Mouse (Mus musculus): ENCODE results near the gene Stra8.
A peak's percentile ranks its signal among the peaks of the same experiment; 100 is the strongest.

The Stra8 gene

GRCm38 (mm10) chr6:34903441-34903840 is 16.5 kb upstream of the Stra8 start:
- DNase-seq (ENCODE audit: low spot score), result no peak

DNA sequence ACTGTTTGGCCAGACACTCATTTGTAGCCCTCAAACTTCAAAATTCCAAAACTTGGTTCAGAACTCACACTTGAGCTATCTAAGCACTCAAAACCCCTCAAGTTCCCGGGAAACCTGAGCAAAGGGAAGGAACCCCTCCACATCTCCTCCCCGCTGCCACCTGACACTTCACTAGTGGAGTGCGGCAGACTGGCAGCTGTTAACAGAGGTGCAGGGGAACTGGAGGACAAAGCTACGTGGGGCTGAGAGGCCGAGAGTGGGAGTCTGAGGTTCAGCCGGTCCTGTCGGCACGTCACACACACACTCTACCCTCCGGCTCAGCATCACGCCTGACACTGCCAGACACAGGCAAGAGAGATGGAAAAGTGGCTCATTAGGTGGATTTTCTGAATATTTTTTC is 16.1 kb upstream of the Stra8 start:
- no peak for DNase-seq (ENCODE audit: low spot score)

GRCm38 (mm10) chr6:34904361-34904760 is 15.6 kb upstream of the Stra8 start:
- no peak for DNase-seq (ENCODE audit: low spot score)

DNA sequence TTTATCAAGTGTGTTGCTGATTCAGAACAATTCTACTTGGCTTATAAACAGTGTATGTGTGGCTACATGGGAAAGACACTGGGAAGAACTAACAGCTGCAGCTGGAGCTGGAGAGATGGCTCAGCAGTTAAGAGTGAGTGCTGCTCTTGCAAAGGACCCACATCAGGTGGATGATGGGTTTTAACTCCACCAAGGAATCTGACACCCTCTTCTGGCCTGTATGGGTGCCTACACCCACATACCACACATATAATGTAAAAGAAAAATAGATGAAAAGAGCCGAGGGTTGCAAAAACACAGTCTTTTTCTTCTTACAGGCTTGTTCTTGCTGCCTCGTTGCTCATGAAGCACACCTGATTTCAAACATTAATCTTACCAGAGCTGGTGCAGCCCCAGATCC is 13.8 kb upstream of the Stra8 start:
- DNase-seq (ENCODE audit: low spot score), result no peak

DNA sequence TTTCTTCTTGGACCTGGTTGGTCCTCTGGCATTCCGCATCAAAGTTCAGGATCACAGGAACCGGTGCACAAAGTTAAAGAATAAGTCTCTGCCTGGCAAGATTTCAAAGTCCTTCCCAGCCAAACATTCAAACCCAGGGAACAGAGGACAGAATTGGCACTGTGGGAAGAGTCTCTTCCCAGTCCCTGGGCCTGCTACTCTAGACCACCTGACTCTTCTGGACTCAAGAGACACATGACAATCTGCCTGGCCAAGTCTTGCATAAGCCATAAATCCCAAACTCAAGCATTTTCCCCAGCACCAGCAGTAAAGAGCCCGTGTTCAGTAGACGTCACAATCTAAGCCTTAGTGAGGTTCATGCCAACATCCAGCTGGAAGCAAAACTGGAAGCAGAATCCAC is 13.3 kb upstream of the Stra8 start:
- no peak for DNase-seq (ENCODE audit: low spot score)

- DNase-seq (ENCODE audit: low spot score), result no peak
Observed at GRCm38 (mm10) chr6:34907121-34907614, 12.8 kb upstream of the Stra8 start.

- DNase-seq (ENCODE audit: low spot score), result no peak
Observed at GRCm38 (mm10) chr6:34907696-34908260, 12.2 kb upstream of the Stra8 start.

GRCm38 (mm10) chr6:34909631-34910345 is 10.2 kb upstream of the Stra8 start:
- DNase-seq (ENCODE audit: low spot score), result no peak

DNA sequence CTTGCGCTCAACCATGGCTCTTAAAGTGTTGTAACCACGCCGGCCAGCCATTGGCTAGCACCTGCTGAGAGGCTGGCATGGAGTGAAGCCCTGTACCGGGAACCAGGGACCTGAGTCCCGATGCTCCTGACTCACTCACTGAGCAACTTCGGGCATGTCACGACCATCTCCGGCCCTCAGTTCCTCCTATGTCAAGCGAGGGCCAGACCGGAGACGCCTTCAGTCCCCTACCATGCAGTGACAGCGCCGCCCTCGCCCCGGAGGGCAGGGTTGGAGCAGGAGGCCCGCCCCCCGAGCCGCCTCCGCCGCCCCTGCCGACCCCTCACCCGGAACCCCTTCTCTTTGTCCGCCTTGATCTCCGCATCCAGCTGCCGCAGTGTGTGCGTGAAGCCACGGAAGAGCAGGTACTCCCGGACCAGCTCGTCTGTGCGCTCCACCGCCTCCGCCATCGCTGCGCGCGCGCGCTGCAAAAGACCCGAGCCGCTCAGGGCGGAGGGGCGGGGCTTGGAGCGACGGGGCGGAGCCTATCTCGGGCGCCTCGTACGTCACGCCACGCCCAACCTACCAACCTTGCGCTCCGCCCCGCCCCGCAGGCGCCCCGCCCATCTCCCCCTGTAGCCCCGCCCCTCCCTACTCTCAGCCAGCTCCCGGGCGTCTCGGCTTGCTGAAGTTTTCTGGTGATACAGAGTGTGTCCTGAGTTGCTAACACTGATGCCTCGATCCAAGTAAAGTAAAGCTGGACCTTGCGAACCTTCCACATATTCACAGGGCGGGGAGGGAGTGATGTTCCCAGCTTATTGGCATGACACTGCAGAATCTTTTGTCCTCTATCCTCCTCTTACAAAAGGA is 9.4 kb upstream of the Stra8 start, which contains the start of gene Wdr91:
Gene Wdr91, minus strand, starts transcription at position 506 of the 849 bp plus-strand sequence.
- peak; percentile 71 for DNase-seq (ENCODE audit: low spot score)

DNA sequence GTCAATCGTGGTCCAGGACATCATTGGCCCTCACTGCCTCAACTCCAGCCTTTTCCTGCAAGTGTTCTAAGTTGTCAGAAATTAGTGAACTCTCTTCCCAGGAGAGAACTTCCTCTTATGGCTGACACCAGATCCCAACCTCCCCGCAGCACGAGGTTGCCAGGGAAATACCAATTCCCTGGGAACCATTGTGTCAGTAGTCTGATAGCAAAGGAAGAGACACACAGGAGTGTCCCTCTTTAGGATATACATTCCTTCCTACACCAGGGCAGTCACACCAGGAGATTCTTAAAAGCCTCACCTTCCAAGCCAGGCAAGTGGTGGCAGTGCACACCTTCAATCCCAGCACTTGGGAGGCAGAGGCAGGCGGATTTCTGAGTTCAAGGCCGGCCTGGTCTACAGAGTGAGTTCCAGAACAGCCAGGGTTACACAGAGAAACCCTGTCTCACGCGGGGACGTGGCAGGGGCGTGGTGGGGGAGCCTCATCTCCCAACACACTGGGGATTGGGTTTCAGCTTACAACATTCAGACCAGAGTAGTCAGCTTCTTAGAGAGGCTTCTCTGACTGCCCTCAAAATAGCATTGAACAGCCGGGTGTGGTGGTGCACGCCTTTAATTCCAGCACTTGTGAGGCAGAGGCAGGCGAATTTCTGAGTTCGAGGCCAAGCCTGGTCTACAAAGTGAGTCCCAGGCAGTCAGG is 6.5 kb upstream of the Stra8 start:
- no peak for DNase-seq (ENCODE audit: low spot score)

GRCm38 (mm10) chr6:34914462-34914861 is 5.5 kb upstream of the Stra8 start:
- DNase-seq (ENCODE audit: low spot score), result no peak

- no peak for DNase-seq (ENCODE audit: low spot score)
Observed at GRCm38 (mm10) chr6:34919146-34919545, 817 bp upstream of the Stra8 start.

DNA sequence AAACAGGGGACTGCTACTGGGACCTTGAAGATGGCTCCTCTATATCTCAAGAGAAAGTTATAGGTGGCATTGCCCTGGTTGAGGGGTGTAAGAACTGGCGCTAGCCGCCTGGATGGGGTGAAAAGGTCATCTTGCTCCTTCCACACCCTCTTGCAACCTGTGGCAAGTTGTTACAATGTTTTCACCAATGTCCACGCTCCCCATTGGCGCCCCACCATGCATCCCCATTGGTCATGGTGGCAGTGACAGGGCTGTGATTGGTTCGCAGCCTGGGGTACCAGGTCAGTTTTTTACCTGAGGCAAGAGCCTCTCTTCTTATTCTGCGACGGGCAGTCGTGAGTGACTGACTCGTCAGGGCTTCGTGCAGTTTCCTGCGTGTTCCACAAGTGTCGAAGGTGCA is 668 bp downstream of the Stra8 start:
- DNase-seq (ENCODE audit: low spot score), result no peak

GRCm38 (mm10) chr6:34921941-34922340 is 2.0 kb downstream of the Stra8 start:
- DNase-seq (ENCODE audit: low spot score), result no peak

DNA sequence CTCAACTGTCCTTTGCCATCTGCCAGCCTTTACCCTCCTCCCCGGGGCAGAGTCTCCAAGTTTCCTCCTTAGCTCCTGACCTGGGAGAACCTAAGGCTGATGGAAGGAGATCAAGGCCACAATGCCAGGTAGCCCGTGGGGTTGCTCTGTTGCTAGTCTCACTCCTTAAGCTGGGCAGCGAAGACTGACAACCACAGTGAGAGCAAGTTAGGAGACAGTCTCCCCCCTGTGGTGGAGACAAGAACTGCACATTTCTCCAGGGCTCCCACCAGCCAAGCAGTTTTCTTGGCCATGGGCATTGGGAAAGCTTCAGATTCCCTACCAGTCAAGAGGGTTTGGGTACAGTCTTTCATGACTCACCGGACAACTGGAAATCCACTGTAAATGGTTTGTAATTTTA is 7.2 kb downstream of the Stra8 start:
- no peak for DNase-seq (ENCODE audit: low spot score)

DNA sequence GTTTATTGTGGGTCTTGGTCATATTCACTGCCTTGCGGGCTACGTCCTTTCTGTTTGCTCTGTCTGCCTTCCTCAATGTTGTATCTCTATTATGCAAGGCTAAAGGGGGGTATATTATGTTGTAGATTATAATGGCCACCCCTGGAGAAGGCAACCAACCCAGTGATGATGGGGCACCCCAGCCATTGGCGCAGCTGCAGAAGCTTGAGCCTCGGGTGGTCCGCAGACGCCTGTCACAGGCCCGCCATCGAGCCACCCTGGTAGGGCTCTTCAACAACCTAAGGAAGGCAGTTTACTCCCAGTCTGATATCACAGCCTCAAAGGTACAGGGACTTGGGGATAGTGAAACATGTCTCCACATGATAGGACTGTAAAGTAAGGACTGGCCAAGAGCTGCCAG is 7.6 kb downstream of the Stra8 start:
- no peak for DNase-seq (ENCODE audit: low spot score)

- DNase-seq (ENCODE audit: low spot score), result no peak
Observed at GRCm38 (mm10) chr6:34932633-34933032, 12.7 kb downstream of the Stra8 start.

DNA sequence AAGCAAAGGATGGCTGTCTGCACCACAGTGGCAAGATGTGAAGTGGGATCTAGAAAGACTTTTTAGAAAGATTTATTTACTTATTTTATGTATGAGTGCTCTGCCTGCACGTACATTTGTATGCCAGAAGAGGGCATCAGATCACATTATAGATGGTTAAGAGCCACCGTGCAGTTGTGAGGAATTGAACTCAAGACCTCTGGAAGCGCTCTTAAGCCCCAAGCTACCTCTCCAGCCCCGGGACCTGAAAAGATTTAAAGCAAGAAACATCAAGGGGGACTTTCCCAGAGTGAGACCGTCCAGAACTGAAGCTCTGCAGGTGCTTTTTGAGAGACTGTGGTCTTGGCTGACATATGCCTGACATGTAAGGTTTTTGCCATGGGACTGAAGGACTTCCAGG is 16.8 kb downstream of the Stra8 start:
- no peak for DNase-seq (ENCODE audit: low spot score)

- DNase-seq (ENCODE audit: low spot score), result no peak
Observed at GRCm38 (mm10) chr6:34938280-34938928, 18.4 kb downstream of the Stra8 start.

- DNase-seq (ENCODE audit: low spot score), result no peak
Observed at GRCm38 (mm10) chr6:34938929-34939325, 19.0 kb downstream of the Stra8 start.

DNA sequence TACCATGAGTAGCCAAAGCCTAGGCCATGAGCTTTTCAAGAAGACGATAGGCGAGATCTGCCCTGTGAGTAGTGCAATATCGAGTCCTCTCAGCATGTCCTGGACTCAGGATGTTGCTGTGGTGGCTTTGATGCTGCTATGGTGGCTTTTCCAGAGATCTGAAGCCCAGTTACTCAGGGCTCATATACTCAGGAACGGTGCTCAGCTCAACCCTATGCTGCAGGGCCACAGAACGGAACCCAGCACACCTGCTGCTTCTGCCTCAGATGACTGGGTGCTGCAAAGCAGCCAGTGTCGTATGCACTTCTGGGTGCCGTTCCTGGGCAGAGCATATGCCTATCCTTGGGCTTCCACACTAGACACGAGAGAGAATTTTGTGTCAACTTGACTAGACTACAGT is 19.5 kb downstream of the Stra8 start:
- no peak for DNase-seq (ENCODE audit: low spot score)

DNA sequence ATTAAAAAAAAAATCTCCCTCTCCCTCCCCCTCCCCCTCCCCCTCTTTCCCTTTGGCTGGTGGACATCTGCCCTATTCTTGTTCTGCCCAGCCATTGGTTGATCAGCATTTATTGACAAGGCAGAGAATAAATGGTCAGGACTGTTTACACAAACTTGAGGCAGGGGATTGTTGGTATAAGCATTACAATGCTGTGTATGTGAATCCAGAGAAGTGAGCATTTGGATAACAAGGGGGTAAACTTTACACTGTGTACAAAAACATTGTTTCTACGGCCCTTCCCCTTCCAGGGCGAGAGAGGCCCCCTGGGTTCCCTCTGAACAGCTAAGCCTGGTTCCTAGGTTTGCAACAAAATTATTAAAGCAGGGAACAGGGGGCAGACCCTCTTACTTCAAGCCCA is 21.5 kb downstream of the Stra8 start:
- DNase-seq (ENCODE audit: low spot score), result no peak

All from urinary bladder, postnatal 10 days (tissue).